Mouse (Mus musculus): ENCODE results near the gene Neurl3. TPM values are rescaled to one million over a fixed set of nuclear protein-coding genes. Genes with fewer than 3 reads are reported as not detected.
A peak's percentile ranks its signal among the peaks of the same experiment; 100 is the strongest.

Gene Neurl3
- polyA plus RNA-seq, 1 experiment from 2014 or later: 1.2 TPM

DNA sequence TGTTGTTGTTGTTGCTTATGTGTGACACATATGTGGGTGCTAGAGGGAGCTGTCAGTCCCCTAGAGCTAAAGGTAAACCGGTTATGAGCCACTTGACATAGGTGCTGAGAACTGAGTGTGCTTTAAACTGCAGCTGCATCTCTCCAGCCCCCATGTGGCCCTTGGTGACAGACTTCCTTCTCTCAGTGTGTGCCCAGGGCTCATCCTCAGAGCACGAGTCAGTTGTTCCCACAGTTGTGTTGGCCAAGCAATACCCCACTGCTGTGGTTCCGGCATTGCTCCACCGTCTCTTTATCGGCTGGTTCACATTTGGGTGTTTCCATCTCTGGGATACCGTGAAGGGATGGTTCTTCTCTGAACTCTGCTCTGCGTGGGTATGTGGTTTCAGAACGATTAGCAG lies 17.2 kb downstream of the Neurl3 start:
- Histone ChIP-seq H3K27ac (replicated peaks; ENCODE audit: low read depth, low read length) (no peak overlapping the region), H3K4me3 (replicated peaks; ENCODE audit: low read depth, low read length) (no peak overlapping the region), H3K9ac (replicated peaks; ENCODE audit: low read length) (no peak overlapping the region), H3K4me2 (ENCODE audit: low read length) (no peak overlapping the region), H3K27me3 (ENCODE audit: control insufficient read depth, insufficient read depth, low read length) (no peaks in the 10 kb centered on the region), H3K9me3 (ENCODE audit: control insufficient read depth, low read length) (0 out of 2 replicates have a peak, but pooled peaks cover 2% of the 10 kb centered on the region), H3K36me3 (ENCODE audit: control insufficient read depth, insufficient read depth, low read length) (no peaks in the 10 kb centered on the region), H3K4me1 (ENCODE audit: control insufficient read depth, insufficient read depth, low read length) (peaks cover 9% of the 10 kb centered on the region; the same call in 1 of the 2 replicates)
- ATAC-seq (ENCODE audit: low FRiP score, low TSS enrichment): no peak
- 92% methylated on average over 8 of the region's 8 CpGs for WGBS
- DNase-seq: no peak

- WGBS: 24% methylated on average over 20 of the region's 20 CpGs
- 0 out of 2 replicates have a peak overlapping the region, but pooled peaks have one; percentile 37 for H3K9ac ChIP-seq (replicated peaks; ENCODE audit: low read length)
Measured at GRCm38 (mm10) chr1:36255871-36256640, 18.4 kb downstream of the Neurl3 start.

DNA sequence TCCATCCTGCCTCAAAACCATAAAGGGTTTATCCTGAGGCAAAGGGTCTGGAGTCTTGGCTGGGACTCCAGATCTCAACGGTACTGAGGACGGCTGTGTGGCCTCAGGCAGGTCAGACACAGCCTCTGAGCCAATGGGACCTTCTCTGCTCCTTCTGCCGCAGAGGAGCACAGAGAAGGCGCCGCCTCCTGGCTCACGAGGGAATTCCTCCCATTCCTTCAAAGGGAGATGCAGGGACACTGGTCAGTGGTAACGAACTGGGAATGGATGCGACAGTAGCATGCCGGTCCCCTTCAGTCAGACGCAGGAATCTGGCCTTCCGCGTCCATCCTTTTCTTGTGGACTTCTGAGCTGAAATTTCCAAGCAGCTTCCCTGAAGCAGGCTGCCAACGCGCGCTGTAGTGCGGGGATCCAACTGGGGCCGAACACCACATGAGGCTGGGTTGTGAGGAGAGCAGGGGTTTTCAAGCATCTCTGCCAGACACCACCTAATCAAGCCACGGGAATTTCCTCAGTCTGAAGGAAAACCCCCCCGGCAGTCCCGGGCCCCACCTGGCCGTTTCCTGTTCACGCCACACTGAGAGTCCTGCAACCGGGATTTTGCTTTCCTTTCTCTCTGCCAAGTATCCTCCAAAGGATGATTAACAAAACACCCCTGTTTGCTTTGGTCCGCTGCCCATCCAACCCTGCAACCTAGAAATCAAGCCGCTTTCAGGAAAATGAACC lies 19.7 kb downstream of the Neurl3 start:
- DNase-seq (peak; percentile 67), ATAC-seq (ENCODE audit: low FRiP score, low TSS enrichment) (no peak)
- peak overlapping the region; percentile 18 for H3K4me3 ChIP-seq (replicated peaks; ENCODE audit: low read depth, low read length)
- H3K27me3 ChIP-seq (ENCODE audit: control insufficient read depth, insufficient read depth, low read length): no peaks in the 10 kb centered on the region
- peak overlapping the region; percentile 45 for H3K9ac ChIP-seq (replicated peaks; ENCODE audit: low read length)
- H3K9me3 ChIP-seq (ENCODE audit: control insufficient read depth, low read length): 0 out of 2 replicates have a peak, but pooled peaks cover 2% of the 10 kb centered on the region
- 7% methylated on average over 25 of the region's 25 CpGs for WGBS
- peaks cover 9% of the 10 kb centered on the region; the same call in 1 of the 2 replicates for H3K4me1 ChIP-seq (ENCODE audit: control insufficient read depth, insufficient read depth, low read length)
- H3K4me2 ChIP-seq (ENCODE audit: low read length): peak overlapping the region; percentile 50
- no peaks in the 10 kb centered on the region for H3K36me3 ChIP-seq (ENCODE audit: control insufficient read depth, insufficient read depth, low read length)
- H3K27ac ChIP-seq (replicated peaks; ENCODE audit: low read depth, low read length): no peak overlapping the region

More at GRCm38 (mm10) chr1:36255871-36256640, 18.4 kb downstream of the Neurl3 start:
- Histone ChIP-seq H3K4me1 (ENCODE audit: control insufficient read depth, insufficient read depth, low read length) (peaks cover 9% of the 10 kb centered on the region; the same call in 1 of the 2 replicates), H3K27me3 (ENCODE audit: control insufficient read depth, insufficient read depth, low read length) (no peaks in the 10 kb centered on the region), H3K4me2 (ENCODE audit: low read length) (peak overlapping the region; percentile 50), H3K27ac (replicated peaks; ENCODE audit: low read depth, low read length) (no peak overlapping the region), H3K36me3 (ENCODE audit: control insufficient read depth, insufficient read depth, low read length) (no peaks in the 10 kb centered on the region), H3K9me3 (ENCODE audit: control insufficient read depth, low read length) (0 out of 2 replicates have a peak, but pooled peaks cover 2% of the 10 kb centered on the region), H3K4me3 (replicated peaks; ENCODE audit: low read depth, low read length) (no peak overlapping the region)
- ATAC-seq (ENCODE audit: low FRiP score, low TSS enrichment): no peak
- DNase-seq: no peak

DNA sequence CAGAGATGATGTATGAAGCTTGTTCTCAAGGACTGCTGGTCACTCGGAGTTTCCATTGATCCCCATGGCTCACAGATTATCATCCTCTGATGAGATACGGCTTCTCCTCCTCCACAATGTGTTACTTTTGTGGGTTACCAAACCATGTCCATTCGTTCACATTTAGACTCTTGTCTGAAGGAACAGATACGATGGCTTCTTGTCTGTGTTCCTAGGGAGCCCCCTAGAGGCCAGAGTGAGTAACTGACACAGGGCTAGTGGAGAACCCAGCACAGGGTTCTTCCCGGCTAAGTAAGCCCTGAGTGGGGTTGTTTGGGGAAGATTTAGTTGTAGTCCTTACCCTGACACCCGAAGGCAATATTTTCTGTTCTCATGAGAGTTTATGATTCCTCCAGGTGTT lies 21.7 kb downstream of the Neurl3 start:
- Histone ChIP-seq H3K9me3 (ENCODE audit: control insufficient read depth, low read length) (0 out of 2 replicates have a peak, but pooled peaks cover 2% of the 10 kb centered on the region), H3K4me3 (replicated peaks; ENCODE audit: low read depth, low read length) (no peak overlapping the region), H3K36me3 (ENCODE audit: control insufficient read depth, insufficient read depth, low read length) (no peaks in the 10 kb centered on the region), H3K9ac (replicated peaks; ENCODE audit: low read length) (no peak overlapping the region), H3K27ac (replicated peaks; ENCODE audit: low read depth, low read length) (no peak overlapping the region), H3K27me3 (ENCODE audit: control insufficient read depth, insufficient read depth, low read length) (no peaks in the 10 kb centered on the region), H3K4me1 (ENCODE audit: control insufficient read depth, insufficient read depth, low read length) (peaks cover 9% of the 10 kb centered on the region; the same call in 1 of the 2 replicates), H3K4me2 (ENCODE audit: low read length) (no peak overlapping the region)
- ATAC-seq (ENCODE audit: low FRiP score, low TSS enrichment) (peak; percentile 48; the same call in 1 of the 2 replicates), DNase-seq (peak; percentile 90)
- 5% methylated on average over 6 of the region's 6 CpGs for WGBS

DNA sequence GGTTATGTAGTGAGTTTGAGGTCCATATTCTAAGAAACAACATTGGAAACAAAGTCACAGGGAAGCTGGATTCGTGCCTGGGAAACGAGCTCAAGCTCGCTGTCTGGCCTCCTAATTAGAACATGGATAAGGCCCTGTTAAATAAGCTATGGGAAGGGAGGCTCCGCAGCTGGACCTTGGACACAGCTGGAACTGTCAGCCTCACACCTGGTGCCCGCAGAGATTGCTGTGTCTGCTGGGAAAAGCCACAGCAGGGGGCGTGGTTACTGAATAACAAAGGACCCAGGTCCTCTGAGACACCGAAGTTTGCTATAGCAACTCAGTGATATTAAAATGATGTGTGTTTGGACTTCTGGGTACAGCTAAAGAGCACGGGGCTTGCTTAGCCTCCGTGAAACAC lies 23.1 kb downstream of the Neurl3 start:
- Histone ChIP-seq H3K36me3 (ENCODE audit: control insufficient read depth, insufficient read depth, low read length) (no peaks in the 10 kb centered on the region), H3K27ac (replicated peaks; ENCODE audit: low read depth, low read length) (no peak overlapping the region), H3K4me2 (ENCODE audit: low read length) (no peak overlapping the region), H3K4me3 (replicated peaks; ENCODE audit: low read depth, low read length) (no peak overlapping the region), H3K9ac (replicated peaks; ENCODE audit: low read length) (no peak overlapping the region), H3K4me1 (ENCODE audit: control insufficient read depth, insufficient read depth, low read length) (peaks cover 9% of the 10 kb centered on the region; the same call in 1 of the 2 replicates), H3K27me3 (ENCODE audit: control insufficient read depth, insufficient read depth, low read length) (no peaks in the 10 kb centered on the region), H3K9me3 (ENCODE audit: control insufficient read depth, low read length) (no peaks in the 10 kb centered on the region)
- DNase-seq (peak; percentile 32), ATAC-seq (ENCODE audit: low FRiP score, low TSS enrichment) (no peak)
- 6% methylated on average over 9 of the region's 9 CpGs for WGBS

DNA sequence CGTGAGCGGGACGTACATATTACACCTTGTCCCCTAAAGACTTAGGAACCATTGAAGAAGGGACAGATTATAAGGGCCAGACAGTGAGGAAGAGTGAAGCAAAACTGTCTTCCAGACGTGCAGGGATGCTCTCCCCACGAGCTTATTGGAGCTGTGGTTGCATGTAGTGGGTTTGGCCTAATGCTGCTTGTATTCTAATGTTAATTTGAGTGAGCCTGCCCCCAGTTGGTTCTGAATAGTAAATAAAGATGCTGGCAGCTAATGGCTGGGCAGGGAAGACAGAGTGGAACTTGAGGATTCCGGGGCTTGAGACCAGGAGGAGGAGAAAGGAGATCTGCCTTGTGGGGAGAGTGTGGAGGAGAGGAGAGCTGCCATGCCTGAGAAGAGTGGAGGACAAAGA lies 27.8 kb downstream of the Neurl3 start:
- Histone ChIP-seq H3K36me3 (ENCODE audit: control insufficient read depth, insufficient read depth, low read length) (no peaks in the 10 kb centered on the region), H3K4me2 (ENCODE audit: low read length) (no peak overlapping the region), H3K4me3 (replicated peaks; ENCODE audit: low read depth, low read length) (no peak overlapping the region), H3K27me3 (ENCODE audit: control insufficient read depth, insufficient read depth, low read length) (no peaks in the 10 kb centered on the region), H3K9ac (replicated peaks; ENCODE audit: low read length) (no peak overlapping the region), H3K27ac (replicated peaks; ENCODE audit: low read depth, low read length) (no peak overlapping the region), H3K4me1 (ENCODE audit: control insufficient read depth, insufficient read depth, low read length) (peaks cover 7% of the 10 kb centered on the region; the same call in 1 of the 2 replicates), H3K9me3 (ENCODE audit: control insufficient read depth, low read length) (no peaks in the 10 kb centered on the region)
- no peak for ATAC-seq (ENCODE audit: low FRiP score, low TSS enrichment)
- 46% methylated on average over 6 of the region's 6 CpGs for WGBS
- DNase-seq: no peak

GRCm38 (mm10) chr1:36244828-36245215 lies 29.7 kb downstream of the Neurl3 start:
- peak overlapping the region; percentile 75 for H3K4me2 ChIP-seq (ENCODE audit: low read length)
- WGBS: 95% methylated on average over 4 of the region's 4 CpGs
- no peak overlapping the region for H3K4me3 ChIP-seq (replicated peaks; ENCODE audit: low read depth, low read length)

DNA sequence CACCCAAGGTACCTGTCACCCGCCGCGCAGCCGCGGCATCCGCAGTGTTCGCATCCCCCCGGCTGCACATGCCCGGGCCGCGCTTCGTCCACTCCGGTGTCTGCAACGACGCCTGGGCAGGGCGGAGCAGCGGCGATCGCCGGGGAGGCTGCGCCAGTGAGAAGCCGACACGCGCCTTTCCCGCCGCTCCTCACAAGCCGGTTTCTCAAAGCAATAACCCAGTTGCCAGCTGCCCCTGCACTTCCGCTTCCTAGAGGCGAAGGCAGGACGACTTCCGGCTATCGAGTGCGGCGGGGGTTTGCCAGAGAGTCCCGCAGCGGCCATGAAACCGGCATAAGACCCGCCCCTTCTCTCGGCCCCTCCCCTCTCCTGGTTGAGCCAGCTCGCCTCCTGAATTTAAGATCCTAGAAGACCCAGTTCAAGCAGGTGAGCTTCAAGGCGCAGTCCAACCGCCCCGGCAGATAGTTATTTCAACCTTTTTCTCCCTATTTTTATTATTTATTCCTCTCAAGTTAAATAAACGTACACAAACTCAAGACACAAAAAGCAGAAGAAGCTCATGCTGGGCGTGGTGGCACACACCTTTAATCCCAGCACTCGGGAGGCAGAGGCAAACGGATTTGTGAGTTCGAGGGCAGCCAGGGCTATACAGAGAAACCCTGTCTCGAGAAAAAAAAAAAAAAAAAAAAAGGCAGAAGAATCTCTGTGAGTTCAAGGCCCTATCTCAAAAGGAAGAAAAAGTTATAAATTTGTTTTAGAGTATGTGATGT lies 30.2 kb downstream of the Neurl3 start, which contains the start of gene Uggt1:
Gene Uggt1 (minus strand): TSS at position 663 of the 770 bp plus-strand sequence.
- WGBS: 3% methylated on average over 49 of the region's 49 CpGs
- peak within 1 kb of the TSS; percentile 75 for H3K4me2 ChIP-seq (ENCODE audit: low read length)
- ATAC-seq (ENCODE audit: low FRiP score, low TSS enrichment) (peak; percentile 95), DNase-seq (peak; percentile 96)
- H3K9ac ChIP-seq (replicated peaks; ENCODE audit: low read length): peak within 1 kb of the TSS; percentile 78
- no peaks in the 10 kb centered on the region for H3K36me3 ChIP-seq (ENCODE audit: control insufficient read depth, insufficient read depth, low read length)
- no peaks in the 10 kb centered on the region for H3K27me3 ChIP-seq (ENCODE audit: control insufficient read depth, insufficient read depth, low read length)
- peak within 1 kb of the TSS; percentile 86 for H3K27ac ChIP-seq (replicated peaks; ENCODE audit: low read depth, low read length)
- H3K4me3 ChIP-seq (replicated peaks; ENCODE audit: low read depth, low read length): peak within 1 kb of the TSS; percentile 87
- no peaks in the 10 kb centered on the region for H3K9me3 ChIP-seq (ENCODE audit: control insufficient read depth, low read length)
- H3K4me1 ChIP-seq (ENCODE audit: control insufficient read depth, insufficient read depth, low read length): peaks cover 7% of the 10 kb centered on the region; the same call in 1 of the 2 replicates

More at GRCm38 (mm10) chr1:36244828-36245215, 29.7 kb downstream of the Neurl3 start:
- Histone ChIP-seq H3K27me3 (ENCODE audit: control insufficient read depth, insufficient read depth, low read length) (no peaks in the 10 kb centered on the region), H3K9ac (replicated peaks; ENCODE audit: low read length) (no peak overlapping the region), H3K36me3 (ENCODE audit: control insufficient read depth, insufficient read depth, low read length) (no peaks in the 10 kb centered on the region), H3K27ac (replicated peaks; ENCODE audit: low read depth, low read length) (no peak overlapping the region), H3K9me3 (ENCODE audit: control insufficient read depth, low read length) (no peaks in the 10 kb centered on the region), H3K4me1 (ENCODE audit: control insufficient read depth, insufficient read depth, low read length) (peaks cover 7% of the 10 kb centered on the region; the same call in 1 of the 2 replicates)
- ATAC-seq (ENCODE audit: low FRiP score, low TSS enrichment): no peak
- DNase-seq: no peak
